Mouse (Mus musculus): Measurements from ENCODE around the gene Cflar. TPM values are rescaled to one million over a fixed set of nuclear protein-coding genes. Genes with fewer than 3 reads are reported as not detected.
A peak's percentile ranks its signal among the peaks of the same experiment; 100 is the strongest.

Gene Cflar
- total and polyA plus RNA-seq, 2 experiments = 45.7 to 98.7 TPM

DNA sequence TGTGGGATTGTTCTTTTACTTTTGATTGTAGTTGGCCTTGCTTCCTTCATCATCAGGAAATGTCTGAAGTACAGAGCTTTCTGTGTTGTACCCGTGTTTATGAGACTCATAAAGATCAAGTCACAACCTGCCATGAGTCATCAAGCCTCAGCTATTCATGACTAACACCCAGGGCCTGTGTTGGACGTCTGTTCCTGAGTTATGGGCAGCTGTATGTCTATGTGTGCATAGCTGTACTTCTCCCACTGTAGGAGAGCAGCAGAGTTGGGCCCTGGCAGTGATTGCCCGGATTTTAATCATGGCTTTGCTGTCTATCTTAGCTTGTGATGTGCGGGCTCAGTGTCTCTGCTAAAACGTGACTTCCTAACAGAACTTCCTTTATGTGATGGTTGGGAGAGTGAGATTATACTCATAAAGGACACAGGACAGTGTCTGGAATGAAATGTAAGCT is 31.3 kb downstream of the Cflar start:
- Histone ChIP-seq H3K4me1 (ENCODE audit: control insufficient read depth, insufficient read depth, low read length) (peaks cover 3% of the 10 kb centered on the region; the same call in 1 of the 2 replicates), H3K36me3 (ENCODE audit: control insufficient read depth, insufficient read depth, low read length) (peaks cover 90% of the 10 kb centered on the region), H3K79me2 (ENCODE audit: control insufficient read depth, insufficient read depth, low read length) (peaks cover 18% of the 10 kb centered on the region; the same call in 1 of the 2 replicates), H3K27me3 (ENCODE audit: control insufficient read depth, insufficient read depth, low read length) (no peaks in the 10 kb centered on the region), H3K27ac (replicated peaks; ENCODE audit: insufficient read depth, low read depth, low read length) (peak overlapping the region; percentile 64), H3K4me3 (ENCODE audit: insufficient read depth, low read depth, low read length) (no peak overlapping the region), H3K9ac (ENCODE audit: low read depth, low read length) (no peak overlapping the region)
- no peak for DNase-seq (ENCODE audit: extremely low read depth, low read depth, low spot score)
- 68% methylated on average over 5 of the region's 5 CpGs for WGBS
- TF ChIP-seq CTCF (IDR thresholded peaks at IDR 0.05; ENCODE audit: low read depth, low read length) (no peak), POLR2A (IDR thresholded peaks at IDR 0.05; ENCODE audit: extremely low read depth, insufficient read depth, low read length) (no peak)

DNA sequence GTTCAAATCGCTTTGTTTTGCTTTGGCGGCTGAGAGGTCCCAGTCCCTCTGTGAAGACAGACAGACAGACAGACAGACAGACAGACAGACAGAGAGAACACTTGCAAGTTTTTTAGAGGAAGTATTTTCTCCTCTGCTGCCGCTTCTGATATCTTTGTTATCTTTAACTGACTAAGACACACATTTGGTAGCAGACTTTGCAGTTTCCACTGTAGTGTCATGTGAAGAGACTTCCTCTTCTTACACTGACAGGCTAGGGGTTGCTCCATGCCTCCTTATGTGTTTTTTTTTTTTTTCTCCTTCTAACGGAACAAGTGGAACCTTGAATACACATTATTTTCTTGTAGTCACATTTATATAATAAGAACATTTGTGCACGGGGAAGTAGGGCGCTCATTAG is 31.9 kb downstream of the Cflar start:
- Histone ChIP-seq H3K79me2 (ENCODE audit: control insufficient read depth, insufficient read depth, low read length) (peaks cover 20% of the 10 kb centered on the region; the same call in 1 of the 2 replicates), H3K27me3 (ENCODE audit: control insufficient read depth, insufficient read depth, low read length) (no peaks in the 10 kb centered on the region), H3K4me3 (ENCODE audit: insufficient read depth, low read depth, low read length) (no peak overlapping the region), H3K36me3 (ENCODE audit: control insufficient read depth, insufficient read depth, low read length) (peaks cover 91% of the 10 kb centered on the region), H3K27ac (replicated peaks; ENCODE audit: insufficient read depth, low read depth, low read length) (peak overlapping the region; percentile 64), H3K9ac (ENCODE audit: low read depth, low read length) (no peak overlapping the region), H3K4me1 (ENCODE audit: control insufficient read depth, insufficient read depth, low read length) (peaks cover 3% of the 10 kb centered on the region; the same call in 1 of the 2 replicates)
- DNase-seq (ENCODE audit: extremely low read depth, low read depth, low spot score) = peak; percentile 51
- TF ChIP-seq POLR2A (IDR thresholded peaks at IDR 0.05; ENCODE audit: extremely low read depth, insufficient read depth, low read length) = no peak
- no peak for TF ChIP-seq CTCF (IDR thresholded peaks at IDR 0.05; ENCODE audit: low read depth, low read length)
- 69% methylated on average over 6 of the region's 6 CpGs for WGBS

DNA sequence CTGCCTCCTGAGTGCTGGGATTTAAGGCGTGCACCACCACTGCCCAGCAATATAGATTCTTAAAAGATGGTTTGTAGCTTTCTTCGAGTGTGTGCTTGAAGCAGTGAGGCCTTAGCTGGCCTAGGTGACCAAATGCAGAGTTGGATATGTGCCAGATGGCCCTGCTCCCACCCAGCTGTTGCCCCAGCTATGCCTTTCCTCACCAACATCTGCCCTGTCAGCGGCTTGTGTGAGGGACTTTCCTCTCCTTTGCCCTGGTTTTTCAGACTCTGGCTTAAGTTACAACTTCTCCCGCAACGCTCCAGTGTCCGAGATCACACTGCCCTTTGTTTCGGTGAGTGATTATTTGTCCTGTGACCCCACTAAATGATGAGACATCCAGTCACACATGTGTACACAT is 33.3 kb downstream of the Cflar start:
- WGBS = 50% methylated on average over 7 of the region's 7 CpGs
- Histone ChIP-seq H3K4me3 (ENCODE audit: insufficient read depth, low read depth, low read length) (no peak overlapping the region), H3K4me1 (ENCODE audit: control insufficient read depth, insufficient read depth, low read length) (peaks cover 3% of the 10 kb centered on the region; the same call in 1 of the 2 replicates), H3K27ac (replicated peaks; ENCODE audit: insufficient read depth, low read depth, low read length) (no peak overlapping the region), H3K36me3 (ENCODE audit: control insufficient read depth, insufficient read depth, low read length) (peaks cover 91% of the 10 kb centered on the region), H3K79me2 (ENCODE audit: control insufficient read depth, insufficient read depth, low read length) (peaks cover 17% of the 10 kb centered on the region; the same call in 1 of the 2 replicates), H3K27me3 (ENCODE audit: control insufficient read depth, insufficient read depth, low read length) (no peaks in the 10 kb centered on the region), H3K9ac (ENCODE audit: low read depth, low read length) (no peak overlapping the region)
- no peak for DNase-seq (ENCODE audit: extremely low read depth, low read depth, low spot score)
- TF ChIP-seq POLR2A (IDR thresholded peaks at IDR 0.05; ENCODE audit: extremely low read depth, insufficient read depth, low read length) (no peak), CTCF (IDR thresholded peaks at IDR 0.05; ENCODE audit: low read depth, low read length) (no peak)

DNA sequence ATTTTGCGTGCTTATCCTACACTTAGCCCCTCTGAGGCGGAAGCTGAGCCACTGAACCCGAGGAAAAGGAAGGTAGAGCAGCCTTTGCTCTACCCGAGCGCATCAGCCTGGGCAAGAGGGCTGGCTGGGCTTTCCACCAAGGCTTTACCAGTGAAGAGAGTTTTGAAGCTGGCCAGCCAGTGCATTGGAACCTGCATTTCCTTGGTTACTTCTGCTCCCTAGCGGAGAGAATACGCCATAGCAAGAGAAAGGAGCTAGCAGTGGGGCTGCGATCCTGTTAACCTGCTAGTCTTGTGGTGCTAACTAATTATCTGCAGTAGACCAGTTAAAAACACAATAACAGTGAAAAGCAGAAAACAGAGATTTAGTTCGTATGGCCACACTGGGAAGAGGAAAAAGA is 35.6 kb downstream of the Cflar start:
- TF ChIP-seq POLR2A (IDR thresholded peaks at IDR 0.05; ENCODE audit: extremely low read depth, insufficient read depth, low read length) = no peak
- peak; percentile 26; the same call in 1 of the 2 replicates for TF ChIP-seq CTCF (IDR thresholded peaks at IDR 0.05; ENCODE audit: low read depth, low read length)
- Histone ChIP-seq H3K4me1 (ENCODE audit: control insufficient read depth, insufficient read depth, low read length) (peaks cover 3% of the 10 kb centered on the region; the same call in 1 of the 2 replicates), H3K36me3 (ENCODE audit: control insufficient read depth, insufficient read depth, low read length) (peaks cover 69% of the 10 kb centered on the region), H3K79me2 (ENCODE audit: control insufficient read depth, insufficient read depth, low read length) (peaks cover 11% of the 10 kb centered on the region; the same call in 1 of the 2 replicates), H3K9ac (ENCODE audit: low read depth, low read length) (no peak overlapping the region), H3K27ac (replicated peaks; ENCODE audit: insufficient read depth, low read depth, low read length) (no peak overlapping the region), H3K27me3 (ENCODE audit: control insufficient read depth, insufficient read depth, low read length) (no peaks in the 10 kb centered on the region), H3K4me3 (ENCODE audit: insufficient read depth, low read depth, low read length) (no peak overlapping the region)
- WGBS = 86% methylated on average over 9 of the region's 9 CpGs
- no peak for DNase-seq (ENCODE audit: extremely low read depth, low read depth, low spot score)

DNA sequence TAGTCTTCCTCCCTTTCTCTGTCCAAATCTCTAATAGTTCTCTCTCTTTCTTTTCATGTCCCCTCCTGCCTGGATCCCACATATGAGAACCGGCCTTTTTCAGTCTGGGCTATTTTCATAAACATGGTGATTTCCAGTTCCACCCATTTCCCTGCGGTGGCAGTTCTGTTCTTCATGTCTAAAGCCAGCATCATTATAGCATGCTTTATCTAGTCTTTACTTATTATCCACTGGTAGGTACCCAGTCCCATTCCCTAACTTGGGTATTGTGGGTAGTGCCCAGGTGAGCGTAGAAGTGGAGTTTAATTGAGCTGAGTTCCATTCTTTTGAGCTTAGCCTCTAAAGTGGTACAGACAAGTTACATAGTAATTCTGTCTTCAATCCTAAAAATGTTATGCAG is 48.1 kb downstream of the Cflar start:
- Histone ChIP-seq H3K79me2 (ENCODE audit: control insufficient read depth, insufficient read depth, low read length) (no peaks in the 10 kb centered on the region; the same call in 1 of the 2 replicates), H3K36me3 (ENCODE audit: control insufficient read depth, insufficient read depth, low read length) (peaks cover 49% of the 10 kb centered on the region), H3K27me3 (ENCODE audit: control insufficient read depth, insufficient read depth, low read length) (no peaks in the 10 kb centered on the region), H3K4me1 (ENCODE audit: control insufficient read depth, insufficient read depth, low read length) (no peaks in the 10 kb centered on the region), H3K9ac (ENCODE audit: low read depth, low read length) (no peak overlapping the region), H3K4me3 (ENCODE audit: insufficient read depth, low read depth, low read length) (no peak overlapping the region), H3K27ac (replicated peaks; ENCODE audit: insufficient read depth, low read depth, low read length) (no peak overlapping the region)
- 90% methylated on average over 3 of the region's 3 CpGs for WGBS
- TF ChIP-seq POLR2A (IDR thresholded peaks at IDR 0.05; ENCODE audit: extremely low read depth, insufficient read depth, low read length) = no peak
- no peak for TF ChIP-seq CTCF (IDR thresholded peaks at IDR 0.05; ENCODE audit: low read depth, low read length)
- DNase-seq (ENCODE audit: extremely low read depth, low read depth, low spot score) = no peak

DNA sequence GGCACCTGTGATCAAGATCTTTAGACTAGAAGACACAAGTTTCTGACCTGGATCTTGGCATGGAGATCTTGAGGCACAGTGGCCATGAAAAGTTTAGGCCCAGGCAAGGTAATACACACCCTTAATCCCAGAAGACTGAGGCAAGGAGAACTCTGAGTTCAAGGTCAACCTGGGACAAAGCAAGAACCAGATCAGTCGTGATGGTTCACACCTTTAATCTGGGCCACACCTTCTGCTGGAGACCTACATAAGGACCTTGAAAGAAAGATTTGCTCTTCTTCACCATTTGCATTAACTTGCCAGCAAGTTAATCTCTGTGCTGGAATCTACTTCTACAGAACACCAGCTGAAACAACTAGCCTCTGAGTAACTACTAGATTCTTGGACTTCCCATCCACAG is 49.3 kb downstream of the Cflar start:
- H3K9ac ChIP-seq (ENCODE audit: low read depth, low read length) = no peak overlapping the region
- no peak overlapping the region for H3K27ac ChIP-seq (replicated peaks; ENCODE audit: insufficient read depth, low read depth, low read length)
- TF ChIP-seq POLR2A (IDR thresholded peaks at IDR 0.05; ENCODE audit: extremely low read depth, insufficient read depth, low read length) = no peak
- TF ChIP-seq CTCF (IDR thresholded peaks at IDR 0.05; ENCODE audit: low read depth, low read length) = no peak
- H3K4me3 ChIP-seq (ENCODE audit: insufficient read depth, low read depth, low read length) = no peak overlapping the region
- no peak for DNase-seq (ENCODE audit: extremely low read depth, low read depth, low spot score)
- H3K36me3 ChIP-seq (ENCODE audit: control insufficient read depth, insufficient read depth, low read length) = peaks cover 39% of the 10 kb centered on the region
- WGBS = 37% methylated on average over 1 of the region's 1 CpGs
- H3K4me1 ChIP-seq (ENCODE audit: control insufficient read depth, insufficient read depth, low read length) = no peaks in the 10 kb centered on the region
- H3K27me3 ChIP-seq (ENCODE audit: control insufficient read depth, insufficient read depth, low read length) = no peaks in the 10 kb centered on the region
- no peaks in the 10 kb centered on the region; the same call in 1 of the 2 replicates for H3K79me2 ChIP-seq (ENCODE audit: control insufficient read depth, insufficient read depth, low read length)
